Mouse (Mus musculus) bone marrow macrophage, adult 2 months (primary cell): ENCODE data around the gene Svopl.

Source experiments
- CTCF ChIP-seq: IDR thresholded peaks from 2 replicates; pipeline ENCODE4 v1.5.1; 2012; ENCODE audit warnings: low read depth, mild to moderate bottlenecking, low read length, moderate library complexity
- POLR2A ChIP-seq: IDR thresholded peaks from 2 replicates; pipeline ENCODE4 v1.6.1; 2012; ENCODE audit warnings: mild to moderate bottlenecking, low read depth, low read length, borderline replicate concordance

DNA sequence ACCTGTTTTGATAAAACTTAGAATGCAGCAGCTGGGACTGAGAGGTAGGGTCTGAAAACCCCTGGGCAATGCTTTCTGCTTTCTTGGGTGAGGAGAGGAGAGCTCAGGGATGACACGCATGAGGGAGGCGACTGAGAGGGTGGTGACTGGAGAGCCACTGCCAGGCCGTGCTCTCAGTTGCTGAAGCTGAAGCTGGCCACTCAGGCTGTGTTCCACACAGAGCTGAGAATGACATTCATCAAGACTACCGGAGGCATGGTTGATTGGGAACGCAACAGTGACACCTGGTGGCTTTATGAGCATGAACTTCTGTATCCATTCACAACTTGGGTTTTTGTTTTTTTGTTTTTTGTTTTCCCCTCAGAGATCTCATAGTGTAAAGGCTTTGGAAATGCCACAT, 19.4 kb upstream of the Svopl start:
- TF ChIP-seq CTCF (0 out of 2 replicates have a peak, but pooled peaks have one; percentile 12), POLR2A (no peak)
